Mouse (Mus musculus): ENCODE results near the gene Ccl27b. TPM values are rescaled to one million over a fixed set of nuclear protein-coding genes. Genes with fewer than 3 reads are reported as not detected.
"Not testable (repeated sequence)": the region's sequence is repeated elsewhere in the genome, so short reads cannot be mapped to it uniquely, and the experiment has no call there.

Ccl27b gene
- not detected in 2 replicates for polyA plus RNA-seq (2015; fragmentation: Nextera tagmentation; extraction: Ambion mirVana)

DNA sequence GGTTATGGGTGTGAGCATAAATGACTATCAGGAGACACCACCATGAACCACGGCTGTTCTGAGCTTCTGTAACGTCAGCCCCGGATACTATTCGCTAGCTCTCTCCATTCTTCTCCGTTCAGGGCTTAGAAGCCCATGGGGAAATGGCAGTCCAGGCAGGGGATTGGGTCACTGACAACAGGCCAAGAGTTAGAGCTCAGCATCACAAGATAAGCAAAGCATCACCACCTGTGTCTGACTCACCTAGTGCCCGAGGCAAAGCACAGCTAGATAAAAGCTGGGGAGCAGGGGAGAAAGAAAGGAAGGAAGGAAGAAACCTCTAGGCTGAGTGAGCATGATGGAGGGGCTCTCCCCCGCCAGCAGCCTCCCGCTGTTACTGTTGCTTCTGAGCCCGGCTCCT, at the start of gene Ccl27b:
TSS of gene Ccl27b (plus strand) at position 301 of the 400 bp plus-strand sequence.
- DNase-seq (ENCODE audit: low spot score); H3K9me3 ChIP-seq (ENCODE audit: control insufficient read depth, low read length); H3K4me1 ChIP-seq (replicated peaks; ENCODE audit: control insufficient read depth, insufficient read depth); H3K27ac ChIP-seq (replicated peaks); H3K27me3 ChIP-seq (ENCODE audit: control insufficient read depth, insufficient read depth, low read length); H3K4me3 ChIP-seq (ENCODE audit: low read depth, low read length); H3K36me3 ChIP-seq (ENCODE audit: control insufficient read depth, insufficient read depth, low read length); ATAC-seq (ENCODE audit: low FRiP score, low TSS enrichment); H3K4me2 ChIP-seq (replicated peaks; ENCODE audit: low read depth); H3K9ac ChIP-seq (ENCODE audit: low read length): not testable (repeated sequence)
- no CpG with 5 or more reads among the region's 9 CpGs for WGBS

DNA sequence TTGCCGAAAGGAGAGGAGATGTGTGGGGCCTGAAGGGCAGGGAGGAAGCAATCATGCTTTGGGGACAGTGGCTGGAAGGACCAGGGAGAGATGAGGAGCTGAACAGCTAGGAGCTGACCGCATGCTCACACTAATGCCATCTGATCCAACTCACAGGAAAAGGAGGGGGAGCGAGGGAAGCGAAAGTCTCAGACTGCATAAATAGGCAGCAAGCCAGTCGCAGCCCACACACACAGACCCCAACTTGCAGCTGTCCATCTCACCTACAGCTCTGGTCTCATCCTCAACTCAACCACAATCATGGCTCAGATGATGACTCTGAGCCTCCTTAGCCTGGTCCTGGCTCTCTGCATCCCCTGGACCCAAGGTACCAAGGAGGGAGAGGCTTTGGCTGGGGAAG, 43.2 kb upstream of the Ccl27b start, which contains the start of gene Gm10591:
TSS of gene Gm10591 (plus strand) at position 301 of the 400 bp plus-strand sequence.
- not testable (repeated sequence) for H3K27ac ChIP-seq (replicated peaks); H3K4me2 ChIP-seq (replicated peaks; ENCODE audit: low read depth); H3K9me3 ChIP-seq (ENCODE audit: control insufficient read depth, low read length); H3K27me3 ChIP-seq (ENCODE audit: control insufficient read depth, insufficient read depth, low read length); DNase-seq (ENCODE audit: low spot score); ATAC-seq (ENCODE audit: low FRiP score, low TSS enrichment); H3K9ac ChIP-seq (ENCODE audit: low read length); H3K4me3 ChIP-seq (ENCODE audit: low read depth, low read length); H3K36me3 ChIP-seq (ENCODE audit: control insufficient read depth, insufficient read depth, low read length); H3K4me1 ChIP-seq (replicated peaks; ENCODE audit: control insufficient read depth, insufficient read depth)
- WGBS, result no CpG with 5 or more reads among the region's 5 CpGs

DNA sequence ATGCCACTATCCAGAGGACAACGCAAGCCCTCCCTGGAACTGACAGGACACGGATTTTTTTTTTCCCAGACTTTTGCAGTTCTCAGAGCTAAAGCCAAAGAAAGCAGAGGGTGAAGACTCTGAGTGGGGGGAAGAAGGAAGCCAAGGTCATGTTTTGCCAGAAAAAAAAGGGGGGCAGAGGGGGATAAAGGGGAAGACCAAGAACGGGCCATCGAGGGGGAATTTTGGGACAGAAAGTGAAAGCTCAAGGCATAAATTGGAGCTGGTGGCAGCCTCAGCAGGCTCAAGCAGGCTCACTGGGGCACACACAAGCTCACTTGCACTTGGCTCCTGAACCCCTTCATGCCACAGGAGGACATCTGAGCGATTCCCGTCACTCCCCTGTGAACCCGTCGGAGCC, 25.6 kb upstream of the Ccl27b start, which contains the start of gene Gm2564:
TSS of gene Gm2564 (plus strand) at position 301 of the 400 bp plus-strand sequence.
- not testable (repeated sequence) for H3K27ac ChIP-seq (replicated peaks); H3K27me3 ChIP-seq (ENCODE audit: control insufficient read depth, insufficient read depth, low read length); H3K4me2 ChIP-seq (replicated peaks; ENCODE audit: low read depth); H3K4me3 ChIP-seq (ENCODE audit: low read depth, low read length); H3K36me3 ChIP-seq (ENCODE audit: control insufficient read depth, insufficient read depth, low read length); ATAC-seq (ENCODE audit: low FRiP score, low TSS enrichment); H3K9ac ChIP-seq (ENCODE audit: low read length); H3K4me1 ChIP-seq (replicated peaks; ENCODE audit: control insufficient read depth, insufficient read depth); DNase-seq (ENCODE audit: low spot score); H3K9me3 ChIP-seq (ENCODE audit: control insufficient read depth, low read length)
- no CpG with 5 or more reads among the region's 8 CpGs for whole genome bisulfite sequencing

DNA sequence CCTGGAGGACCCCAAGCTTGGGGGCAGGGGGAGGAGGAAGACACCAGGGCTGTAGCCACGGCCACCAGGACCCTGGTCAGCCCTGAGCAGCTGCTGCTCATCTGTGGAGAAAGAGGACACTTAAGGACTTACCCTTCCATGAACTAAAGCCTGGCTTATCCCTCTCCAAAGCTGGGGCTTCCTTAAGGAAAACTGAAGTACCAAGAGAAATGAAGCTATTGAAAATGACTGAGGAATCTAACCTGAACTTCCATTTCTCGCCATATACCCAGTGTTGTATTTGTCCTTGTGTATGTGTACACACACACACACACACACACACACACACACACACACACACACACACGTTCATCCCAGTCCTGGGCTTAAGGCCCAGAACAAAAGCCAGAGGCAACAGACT, 6.7 kb downstream of the Ccl27b start, which contains the start of gene Il11ra2:
TSS of gene Il11ra2 (minus strand) at position 101 of the 400 bp plus-strand sequence.
- H3K9me3 ChIP-seq (ENCODE audit: control insufficient read depth, low read length); H3K4me2 ChIP-seq (replicated peaks; ENCODE audit: low read depth); ATAC-seq (ENCODE audit: low FRiP score, low TSS enrichment); H3K27ac ChIP-seq (replicated peaks); H3K4me3 ChIP-seq (ENCODE audit: low read depth, low read length); DNase-seq (ENCODE audit: low spot score); H3K27me3 ChIP-seq (ENCODE audit: control insufficient read depth, insufficient read depth, low read length); H3K9ac ChIP-seq (ENCODE audit: low read length); H3K36me3 ChIP-seq (ENCODE audit: control insufficient read depth, insufficient read depth, low read length); H3K4me1 ChIP-seq (replicated peaks; ENCODE audit: control insufficient read depth, insufficient read depth): not testable (repeated sequence)
- WGBS, result no CpG with 5 or more reads among the region's 3 CpGs

DNA sequence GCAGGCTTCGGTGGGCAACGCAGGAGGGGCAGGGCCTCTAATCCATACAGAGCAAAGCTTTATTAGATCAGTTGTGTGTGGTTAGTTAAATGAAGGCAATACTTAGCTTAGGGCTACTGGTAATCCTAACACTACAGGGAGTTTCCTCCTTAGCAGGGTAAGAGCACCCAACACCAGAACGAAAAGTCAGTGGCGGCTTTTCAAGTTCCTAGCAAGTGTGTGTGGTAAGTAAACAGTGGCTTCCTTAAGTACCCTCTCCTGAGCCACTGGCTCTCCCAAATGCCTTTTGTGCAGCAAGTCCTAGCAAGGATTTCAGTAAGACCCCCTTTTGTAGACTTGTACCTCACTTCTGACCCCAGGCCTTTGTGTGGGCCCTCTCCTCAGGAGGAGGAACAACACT, 20.4 kb downstream of the Ccl27b start:
- not testable (repeated sequence) for H3K4me1 ChIP-seq (replicated peaks; ENCODE audit: control insufficient read depth, insufficient read depth); H3K9me3 ChIP-seq (ENCODE audit: control insufficient read depth, low read length); H3K4me2 ChIP-seq (replicated peaks; ENCODE audit: low read depth); H3K9ac ChIP-seq (ENCODE audit: low read length); H3K27ac ChIP-seq (replicated peaks); H3K27me3 ChIP-seq (ENCODE audit: control insufficient read depth, insufficient read depth, low read length); H3K4me3 ChIP-seq (ENCODE audit: low read depth, low read length); ATAC-seq (ENCODE audit: low FRiP score, low TSS enrichment); H3K36me3 ChIP-seq (ENCODE audit: control insufficient read depth, insufficient read depth, low read length); DNase-seq (ENCODE audit: low spot score)
- WGBS, result no CpG with 5 or more reads among the region's 4 CpGs

DNA sequence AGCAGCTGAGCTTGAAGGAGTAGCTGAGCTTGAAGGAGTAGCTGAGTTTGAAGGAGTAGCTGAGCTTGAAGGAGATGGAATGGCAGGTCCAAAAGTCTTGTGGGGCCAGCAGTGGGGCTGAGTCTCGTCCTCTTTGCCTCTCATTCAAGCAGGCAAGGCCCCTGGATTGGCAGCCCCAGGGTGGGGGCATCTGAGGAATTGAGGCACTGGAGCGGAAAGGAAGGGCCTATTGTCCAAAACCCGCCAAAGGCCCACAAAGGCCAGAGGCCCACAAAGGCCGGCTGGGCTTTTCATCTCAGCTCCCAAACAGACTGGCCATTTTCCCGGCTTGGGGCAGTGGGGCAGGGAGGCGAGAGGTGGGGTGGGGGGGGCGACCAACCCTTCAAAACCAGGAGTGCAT, 24.3 kb downstream of the Ccl27b start:
- not testable (repeated sequence) for ATAC-seq (ENCODE audit: low FRiP score, low TSS enrichment); H3K4me1 ChIP-seq (replicated peaks; ENCODE audit: control insufficient read depth, insufficient read depth); H3K9ac ChIP-seq (ENCODE audit: low read length); H3K4me3 ChIP-seq (ENCODE audit: low read depth, low read length); H3K9me3 ChIP-seq (ENCODE audit: control insufficient read depth, low read length); DNase-seq (ENCODE audit: low spot score); H3K27me3 ChIP-seq (ENCODE audit: control insufficient read depth, insufficient read depth, low read length); H3K27ac ChIP-seq (replicated peaks); H3K4me2 ChIP-seq (replicated peaks; ENCODE audit: low read depth); H3K36me3 ChIP-seq (ENCODE audit: control insufficient read depth, insufficient read depth, low read length)
- WGBS, result no CpG with 5 or more reads among the region's 7 CpGs

DNA sequence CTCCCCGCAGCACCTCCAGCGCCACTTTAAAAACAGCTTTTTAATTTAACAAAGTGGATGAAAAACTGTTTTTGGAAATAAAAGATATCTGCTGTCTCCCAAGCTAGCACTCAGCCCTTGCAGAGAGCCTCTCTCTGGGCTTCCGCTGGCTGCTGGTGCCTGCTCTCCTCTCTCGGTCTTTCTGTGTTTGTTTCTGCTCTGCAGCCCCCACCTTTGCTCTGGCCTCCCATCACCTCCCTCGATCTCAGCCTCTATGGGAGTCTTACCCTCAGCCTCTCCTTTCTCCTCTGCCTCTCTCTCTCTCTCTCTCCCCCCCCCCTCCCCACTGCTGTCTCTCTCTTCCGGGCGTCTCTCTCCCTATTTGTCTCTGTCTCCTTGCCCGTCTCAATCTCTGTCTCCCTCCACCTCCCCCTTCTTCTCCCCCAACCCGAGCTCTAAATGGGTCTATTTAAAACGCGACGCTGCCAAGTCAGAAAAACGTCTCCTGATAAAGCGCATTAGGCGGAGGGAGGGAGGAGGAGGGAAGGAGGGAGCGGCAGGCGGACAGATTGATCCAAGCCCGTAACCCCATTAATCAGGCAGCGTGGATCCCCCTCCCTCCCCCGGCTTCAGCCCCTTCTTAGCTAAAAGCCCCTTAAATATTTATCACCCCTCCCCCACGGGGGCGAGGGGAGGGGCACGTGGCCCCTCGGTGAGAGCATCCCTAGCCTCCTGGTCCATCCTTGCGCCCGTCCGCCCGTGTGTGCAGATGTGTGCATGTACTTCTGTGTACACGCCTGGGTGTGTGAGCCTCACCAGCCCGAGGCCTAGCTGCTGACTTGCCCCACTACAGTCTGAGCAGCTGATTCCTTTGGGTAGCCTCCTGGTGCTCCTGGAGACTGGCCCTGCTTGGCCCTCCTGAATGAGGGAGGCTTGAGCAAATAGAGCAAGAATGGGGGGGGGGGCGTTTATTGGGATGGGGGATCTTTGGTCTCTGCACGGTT, 25.6 kb downstream of the Ccl27b start:
- WGBS, result no CpG with 5 or more reads among the region's 32 CpGs
- H3K27ac ChIP-seq (replicated peaks); ATAC-seq (ENCODE audit: low FRiP score, low TSS enrichment): not testable (repeated sequence)

DNA sequence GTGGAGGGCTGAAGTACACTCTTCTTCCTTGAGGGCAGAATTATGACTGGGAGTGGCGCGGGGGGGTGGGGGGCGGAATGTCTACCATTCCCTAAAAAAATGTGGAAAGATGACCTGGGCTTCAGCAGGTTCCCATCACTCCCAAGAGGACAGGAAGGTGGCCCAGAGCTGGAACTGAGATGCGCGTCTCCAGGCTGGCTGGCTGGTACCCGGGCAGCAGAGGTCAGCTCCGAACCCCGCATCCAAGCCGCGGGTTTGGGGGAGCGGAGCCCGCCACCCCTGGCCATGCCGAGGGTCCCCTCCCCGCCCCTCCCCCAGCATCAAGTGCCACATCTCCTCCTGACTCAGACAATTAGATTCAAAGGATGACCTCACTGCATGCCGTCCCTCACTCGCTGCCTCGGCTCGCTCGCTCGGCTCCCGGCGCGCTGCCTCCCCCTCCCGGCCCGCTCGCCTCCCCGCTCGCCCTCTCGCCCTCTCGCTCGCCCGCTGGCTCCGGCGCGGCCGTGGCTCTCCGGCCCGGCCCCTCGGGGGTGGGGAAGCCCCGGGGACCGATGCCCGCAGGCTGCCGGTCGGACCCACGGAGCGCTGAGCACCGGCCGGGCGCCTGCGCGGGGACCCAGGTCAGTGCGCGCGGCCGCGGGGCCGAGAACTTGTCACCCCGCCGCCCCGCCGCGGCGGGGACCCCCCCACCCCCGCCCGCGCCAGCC, 26.6 kb downstream of the Ccl27b start:
- not testable (repeated sequence) for H3K4me3 ChIP-seq (ENCODE audit: low read depth, low read length); ATAC-seq (ENCODE audit: low FRiP score, low TSS enrichment); H3K27me3 ChIP-seq (ENCODE audit: control insufficient read depth, insufficient read depth, low read length); H3K27ac ChIP-seq (replicated peaks); H3K4me2 ChIP-seq (replicated peaks; ENCODE audit: low read depth); H3K9me3 ChIP-seq (ENCODE audit: control insufficient read depth, low read length); H3K4me1 ChIP-seq (replicated peaks; ENCODE audit: control insufficient read depth, insufficient read depth); H3K9ac ChIP-seq (ENCODE audit: low read length); H3K36me3 ChIP-seq (ENCODE audit: control insufficient read depth, insufficient read depth, low read length); DNase-seq (ENCODE audit: low spot score)
- WGBS, result no CpG with 5 or more reads among the region's 66 CpGs

More for the DNA sequence above, 25.6 kb downstream of the Ccl27b start:
- not testable (repeated sequence) for H3K4me1 ChIP-seq (replicated peaks; ENCODE audit: control insufficient read depth, insufficient read depth); H3K4me3 ChIP-seq (ENCODE audit: low read depth, low read length); H3K36me3 ChIP-seq (ENCODE audit: control insufficient read depth, insufficient read depth, low read length); H3K27me3 ChIP-seq (ENCODE audit: control insufficient read depth, insufficient read depth, low read length); DNase-seq (ENCODE audit: low spot score); H3K4me2 ChIP-seq (replicated peaks; ENCODE audit: low read depth); H3K9ac ChIP-seq (ENCODE audit: low read length); H3K9me3 ChIP-seq (ENCODE audit: control insufficient read depth, low read length)

Data from stomach, postnatal 0 days (tissue).